8 mouse cellular contexts compared by ENCODE assay signal in the genomic region with DNA sequence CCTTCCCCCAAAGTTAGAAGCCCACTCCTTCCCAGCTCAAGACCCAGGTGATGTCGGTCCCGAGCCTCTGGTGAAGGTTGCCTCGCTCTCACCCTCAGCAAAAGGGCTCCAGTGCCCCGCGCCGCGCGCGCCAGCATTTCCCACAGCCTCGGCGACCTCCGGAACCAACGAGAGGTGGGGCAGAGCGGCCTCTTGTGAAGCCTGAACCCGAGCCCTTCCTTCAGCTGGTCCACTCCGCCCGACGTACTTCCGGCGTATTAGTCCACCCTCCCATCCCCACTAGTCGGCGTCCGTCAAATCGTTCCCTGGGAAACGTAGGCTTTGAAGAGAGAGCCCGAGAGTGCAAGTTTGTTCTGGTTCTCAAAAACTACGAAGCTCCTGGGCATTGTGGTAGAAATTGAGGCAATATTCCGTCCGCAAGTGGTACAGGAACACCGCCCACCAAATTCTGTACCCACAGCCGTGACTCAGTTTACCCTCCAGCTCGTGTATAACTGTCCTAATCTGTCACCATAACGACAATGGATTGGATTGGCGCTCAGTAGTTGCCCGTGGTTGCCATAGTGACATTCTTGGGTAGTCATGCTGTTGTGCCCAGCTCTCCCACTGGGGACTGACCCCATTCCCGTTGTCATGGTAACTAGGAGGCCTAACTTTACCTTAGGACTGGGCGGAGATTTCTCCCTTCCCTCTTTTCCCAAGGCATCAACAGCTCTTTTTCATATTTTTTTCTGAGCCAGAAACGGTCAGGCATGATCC. TPM values are rescaled to one million over a fixed set of nuclear protein-coding genes. Genes with fewer than 3 reads are reported as not detected.
DNase-seq lines count a peak whose midpoint lies in the region; ATAC-seq lines count a peak whose summit lies in the region.

A gene (minus strand): TSS at position 474 of the 759 bp plus-strand sequence.

- H3K4me1 ChIP-seq in heart, embryonic 13.5 days = peaks cover 15% of the 10 kb centered on the region
- peaks cover 35% of the 10 kb centered on the region for H3K4me1 ChIP-seq in liver, embryonic 12.5 days
- peaks cover 14% of the 10 kb centered on the region for H3K4me1 ChIP-seq in stomach, embryonic 15.5 days

- peak within 1 kb of the TSS; percentile 88 for H3K4me2 ChIP-seq in heart, embryonic 13.5 days
- H3K4me2 ChIP-seq in liver, embryonic 12.5 days = peak within 1 kb of the TSS; percentile 82
- peak within 1 kb of the TSS; percentile 78 for H3K4me2 ChIP-seq in stomach, embryonic 15.5 days

- peak within 1 kb of the TSS; percentile 79 for H3K27ac ChIP-seq in heart, embryonic 13.5 days (replicated peaks)
- H3K27ac ChIP-seq in liver, embryonic 12.5 days = peak within 1 kb of the TSS; percentile 89
- peak within 1 kb of the TSS; percentile 84 for H3K27ac ChIP-seq in stomach, embryonic 15.5 days

- no peaks in the 10 kb centered on the region for H3K9me3 ChIP-seq in heart, embryonic 13.5 days
- no peaks in the 10 kb centered on the region for H3K9me3 ChIP-seq in liver, embryonic 12.5 days (replicated peaks)
- no peaks in the 10 kb centered on the region for H3K9me3 ChIP-seq in stomach, embryonic 15.5 days

- DNase-seq in CD4-positive helper T cell, adult 2 months (ENCODE audit: low read depth, low spot score) = peak; percentile 89
- DNase-seq in brain, embryonic 18.5 days (ENCODE audit: low read depth, low spot score) = peak; percentile 93
- DNase-seq in kidney, postnatal 10 days = peak; percentile 96
- DNase-seq in natural killer cell, adult 2 months (ENCODE audit: low spot score in 2 of 2) = peak; percentile 81 to 88

- peaks cover 76% of the 10 kb centered on the region for H3K36me3 ChIP-seq in heart, embryonic 13.5 days
- H3K36me3 ChIP-seq in liver, embryonic 12.5 days = peaks cover 75% of the 10 kb centered on the region
- H3K36me3 ChIP-seq in stomach, embryonic 15.5 days = peaks cover 41% of the 10 kb centered on the region

- ATAC-seq in erythroid progenitor cell, adult 5-6 weeks (replicated peaks; ENCODE audit: low FRiP score, poor library complexity, severe bottlenecking) = peak; percentile 94
- peak; percentile 82 for ATAC-seq in heart, embryonic 13.5 days (ENCODE audit: extremely low read depth, insufficient number of reproducible peaks, low FRiP score, low TSS enrichment)
- ATAC-seq in liver, embryonic 12.5 days = peak; percentile 96
- peak; percentile 96 for ATAC-seq in stomach, embryonic 15.5 days (ENCODE audit: insufficient read depth, low FRiP score, low read depth)

- H3K27me3 ChIP-seq in heart, embryonic 13.5 days (replicated peaks) = no peaks in the 10 kb centered on the region
- H3K27me3 ChIP-seq in liver, embryonic 12.5 days (replicated peaks) = no peaks in the 10 kb centered on the region
- H3K27me3 ChIP-seq in stomach, embryonic 15.5 days (replicated peaks) = no peaks in the 10 kb centered on the region

- peak within 1 kb of the TSS; percentile 92 for H3K9ac ChIP-seq in heart, embryonic 13.5 days
- H3K9ac ChIP-seq in liver, embryonic 12.5 days = peak within 1 kb of the TSS; percentile 96
- H3K9ac ChIP-seq in stomach, embryonic 15.5 days = peak within 1 kb of the TSS; percentile 89

- 2% methylated on average over 38 of the region's 38 CpGs for WGBS in heart, embryonic 13.5 days
- WGBS in liver, embryonic 12.5 days (ENCODE audit: insufficient replicate concordance) = 2% methylated on average over 38 of the region's 38 CpGs
- 1% methylated on average over 38 of the region's 38 CpGs for WGBS in stomach, embryonic 15.5 days

- H3K4me3 ChIP-seq in heart, embryonic 13.5 days = peak within 1 kb of the TSS; percentile 72
- H3K4me3 ChIP-seq in liver, embryonic 12.5 days = peak within 1 kb of the TSS; percentile 81
- H3K4me3 ChIP-seq in stomach, embryonic 15.5 days (replicated peaks) = peak within 1 kb of the TSS; percentile 71

RNA-seq across cellular contexts. Expression of the gene that starts here (rescaled TPM):
- 81.3 and 85.8 TPM in 2 replicates for total RNA-seq in erythroid progenitor cell, adult 5-6 weeks (2015; ENCODE audit: low replicate concordance)
- total RNA-seq in erythroid progenitor cell, adult 5-6 weeks (2017; ENCODE audit: low replicate concordance) = 34.6 and 43.5 TPM in 2 replicates
- polyA plus RNA-seq in heart, embryonic 13.5 days (2015; fragmentation: Nextera tagmentation; extraction: Ambion mirVana) = 211 and 238 TPM in 2 replicates
- polyA plus RNA-seq in liver, embryonic 12.5 days (2016; fragmentation: Nextera tagmentation; extraction: Ambion mirVana) = 280 and 292 TPM in 2 replicates
- polyA plus RNA-seq in stomach, embryonic 15.5 days (2015; fragmentation: Nextera tagmentation; extraction: Ambion mirVana) = 303 TPM in 2 replicates

Comparison
In these comparisons a context has a peak if more than half of its experiments do, and no peak if none do; other contexts are left out.
1. Peak in every context shown above with its lines: DNase-seq, ATAC-seq, H3K4me3 ChIP-seq and H3K27ac ChIP-seq.